Mouse (Mus musculus) megakaryocyte, adult 5-6 weeks (primary cell): ENCODE data around the gene Npat. TPM values are rescaled to one million over a fixed set of nuclear protein-coding genes. Genes with fewer than 3 reads are reported as not detected.

Source experiments
- ATAC-seq: 2 replicates; pipeline ENCODE4 v1.8.0; 2016; ENCODE audit warnings: mild to moderate bottlenecking, inconsistent platforms; ENCODE audit not compliant: poor library complexity, severe bottlenecking
- total RNA-seq, 2 experiments: library from RNA; stranded (forward) in 1 of 2; stranded (reverse) in 1 of 2; fragments of 153-499, 151-499 nt in 1 of 2; fragments of 221-1000, 200-1000 nt in 1 of 2; gene quantifications; 2 replicates each; pipeline versions ENCODE4 v1.2.3 to v1.2.4; 2015 to 2017

Gene Npat
- total RNA-seq (2015) (19.8 and 20.8 TPM in 2 replicates), total RNA-seq (2017) (17.4 and 18.1 TPM in 2 replicates)

DNA sequence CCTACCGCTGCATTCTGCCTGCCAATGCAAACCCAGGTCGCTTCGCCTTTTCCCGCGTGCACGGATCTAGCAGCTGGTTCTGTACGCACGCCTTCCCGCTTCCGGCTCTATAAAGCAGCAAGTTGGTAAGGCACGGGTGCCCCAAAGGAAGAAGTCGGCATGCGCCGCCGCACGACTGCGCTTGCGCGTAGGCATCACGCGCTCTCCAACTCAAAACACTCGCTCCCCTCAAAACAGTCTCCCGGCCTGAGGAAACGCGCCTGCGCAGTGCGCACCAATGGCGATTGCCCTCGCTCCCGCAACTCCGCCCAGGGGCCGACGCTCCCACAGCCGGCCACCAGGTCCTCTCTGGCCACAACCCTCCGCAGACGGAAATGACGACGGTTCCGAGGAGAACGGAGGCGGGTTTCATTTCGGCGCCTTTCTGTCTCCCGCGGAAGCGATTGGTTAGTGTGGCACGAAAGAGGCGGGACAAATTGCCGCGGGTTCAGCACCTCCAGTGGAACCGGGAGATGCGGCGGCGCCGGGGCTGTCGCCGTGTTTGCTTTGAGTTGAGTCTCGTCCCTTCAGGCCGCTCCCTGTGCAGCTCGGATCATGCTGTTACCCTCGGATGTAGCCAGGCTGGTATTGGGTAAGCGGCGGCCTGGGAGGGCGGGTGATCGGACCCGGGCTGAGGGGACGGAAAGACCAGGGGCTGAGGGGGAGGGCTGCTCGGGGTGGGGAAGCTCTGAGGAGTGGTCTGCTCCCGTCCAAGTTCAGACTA lies at the start of gene Npat, which contains the start of gene Atm:
Gene Npat (plus strand): TSS at position 490 of the 763 bp plus-strand sequence.
Gene Atm (minus strand): TSS at position 183 of the 763 bp plus-strand sequence.
- ATAC-seq, result peak; percentile 94

DNA sequence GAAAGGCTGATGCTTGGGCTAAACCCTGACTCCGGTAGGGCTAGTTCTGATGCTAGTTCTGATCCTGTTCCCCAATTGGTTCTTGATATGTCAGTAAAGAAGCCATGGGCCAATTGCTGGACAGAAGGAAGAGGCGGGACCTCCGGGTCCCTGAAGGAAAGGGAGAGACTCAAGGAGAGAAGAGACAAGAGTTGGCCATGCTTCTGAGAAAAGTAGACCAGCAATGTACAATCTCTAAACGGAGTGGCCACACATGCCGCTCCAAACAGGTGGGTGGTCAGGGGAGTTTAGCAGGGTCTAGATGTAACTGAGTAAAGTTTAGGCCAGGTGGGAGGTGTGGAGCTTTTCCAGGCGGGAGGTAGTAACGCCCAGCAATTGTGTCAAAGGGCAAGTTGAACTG lies 28.8 kb upstream of the Npat start:
- ATAC-seq, result no peak

DNA sequence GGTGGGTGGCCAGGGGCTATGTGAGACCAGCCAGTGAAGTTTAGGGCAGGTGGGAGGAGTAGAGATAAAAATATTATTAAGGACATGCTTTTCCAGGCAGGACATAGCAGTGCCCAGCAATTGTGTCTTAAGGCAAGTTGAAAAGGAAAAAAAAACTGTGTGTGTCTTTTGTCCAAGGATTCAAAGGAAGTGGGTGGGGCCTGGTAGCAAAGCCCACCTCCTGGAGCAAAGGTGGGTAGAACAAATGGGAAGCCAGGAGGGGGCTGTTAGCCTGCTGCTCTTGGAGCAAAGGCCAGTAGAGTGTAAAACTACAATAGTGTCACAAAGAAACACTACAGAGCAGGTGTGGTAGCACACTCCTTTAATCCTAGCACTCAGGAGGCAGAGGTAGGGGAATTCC lies 22.8 kb upstream of the Npat start:
- no peak for ATAC-seq

DNA sequence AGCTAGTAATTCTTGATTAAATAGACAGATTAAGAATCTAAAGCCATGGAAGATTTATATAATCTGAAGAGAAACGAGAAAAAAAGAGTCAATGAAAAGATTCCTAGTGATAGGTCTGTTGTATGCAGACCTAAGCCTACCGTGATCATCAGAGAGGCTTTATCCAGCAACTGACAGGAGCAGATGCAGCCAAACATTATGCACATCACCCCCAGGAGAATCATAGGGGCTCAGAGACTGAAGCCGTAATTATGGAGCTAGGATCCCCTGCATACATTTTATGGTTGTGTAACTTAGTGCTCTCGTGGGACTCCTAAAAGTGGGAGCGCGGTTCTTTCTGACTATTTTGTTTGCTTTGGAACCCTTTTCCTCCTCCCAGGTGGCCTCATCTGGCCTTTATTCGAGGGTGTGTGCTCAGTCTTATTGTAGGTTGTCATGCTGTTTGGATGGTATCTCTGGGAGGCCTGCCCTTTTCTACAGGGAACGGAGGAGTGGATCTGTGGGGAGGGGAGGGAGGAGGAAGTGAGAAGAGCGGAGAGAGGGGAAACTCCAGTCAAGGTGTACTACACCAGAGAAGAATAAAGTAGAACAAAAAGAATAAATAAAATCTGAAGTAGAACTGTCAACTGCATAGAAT lies 19.4 kb upstream of the Npat start:
- no peak for ATAC-seq

DNA sequence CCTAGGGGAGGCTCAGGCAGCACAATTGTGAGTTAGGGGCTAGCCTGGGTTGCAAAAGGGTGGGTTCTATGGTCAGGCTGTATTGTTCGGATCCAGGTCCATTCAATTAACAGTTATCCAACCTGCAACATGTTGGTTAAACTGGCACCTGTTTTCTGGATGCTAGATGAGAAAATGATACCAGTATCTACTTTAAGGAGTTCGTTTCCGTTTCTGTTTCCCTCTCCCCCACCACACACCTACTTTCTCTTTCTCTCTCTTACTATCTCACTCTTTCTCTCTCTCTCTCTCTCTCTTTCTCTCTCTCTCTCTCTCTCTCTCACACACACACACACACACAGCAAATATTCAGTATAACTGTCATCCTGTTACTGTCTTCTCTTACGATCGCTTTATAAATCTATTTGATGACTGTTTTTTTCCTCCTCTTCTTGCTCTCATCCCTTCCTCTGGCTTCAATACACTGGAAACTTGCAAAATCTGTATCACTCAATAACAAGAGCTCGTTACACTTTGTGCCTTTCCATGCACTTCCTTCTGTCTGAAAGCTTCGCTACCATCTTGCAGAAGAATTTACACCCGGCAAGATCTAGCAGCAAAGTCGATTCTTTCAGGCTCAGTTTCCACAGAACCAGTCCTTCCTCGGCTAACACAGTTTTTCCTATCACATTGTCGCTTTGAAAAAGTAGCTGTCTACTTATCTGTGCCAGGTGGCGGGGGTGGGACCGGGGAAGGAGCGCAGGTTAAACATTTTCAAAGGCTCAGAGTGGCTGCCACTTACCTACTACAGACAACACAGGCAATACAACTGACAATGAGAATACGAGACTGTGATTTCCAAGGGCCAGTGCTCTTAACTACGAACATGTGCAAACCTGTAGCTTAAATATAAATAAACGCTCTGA lies 1.2 kb upstream of the Npat start:
- no peak for ATAC-seq

DNA sequence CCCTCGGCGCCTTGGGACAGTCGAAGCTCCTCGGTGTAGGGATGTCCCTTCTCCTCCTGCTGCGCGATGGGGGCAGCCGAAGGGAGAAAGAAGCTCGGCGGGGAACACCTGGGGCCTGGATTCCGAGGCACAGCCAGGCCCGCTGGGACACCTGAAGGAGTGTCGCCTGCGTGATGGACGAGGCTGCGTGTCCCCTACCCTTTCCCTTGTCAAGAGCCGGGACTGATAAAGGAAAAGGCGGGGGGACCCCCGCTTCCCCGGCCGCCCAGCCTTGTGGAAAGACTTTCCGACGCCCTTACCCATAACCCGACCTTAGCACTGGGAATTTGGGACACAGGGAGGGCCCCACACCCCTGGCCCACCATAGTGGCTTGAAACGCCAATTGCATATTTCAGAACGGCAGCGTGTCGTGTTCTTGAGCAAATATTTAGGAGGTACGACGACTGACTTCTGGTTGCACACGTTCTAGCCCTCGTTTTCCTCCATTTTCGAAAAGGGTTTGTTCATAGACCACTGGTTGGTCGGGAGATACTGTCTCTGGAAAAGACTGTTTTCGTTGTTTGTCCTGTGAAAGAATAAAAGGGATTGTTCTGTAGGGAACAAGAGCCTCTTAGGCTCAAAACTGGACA lies 604 bp downstream of the Npat start:
- ATAC-seq, result no peak; the same call in 1 of the 2 replicates

DNA sequence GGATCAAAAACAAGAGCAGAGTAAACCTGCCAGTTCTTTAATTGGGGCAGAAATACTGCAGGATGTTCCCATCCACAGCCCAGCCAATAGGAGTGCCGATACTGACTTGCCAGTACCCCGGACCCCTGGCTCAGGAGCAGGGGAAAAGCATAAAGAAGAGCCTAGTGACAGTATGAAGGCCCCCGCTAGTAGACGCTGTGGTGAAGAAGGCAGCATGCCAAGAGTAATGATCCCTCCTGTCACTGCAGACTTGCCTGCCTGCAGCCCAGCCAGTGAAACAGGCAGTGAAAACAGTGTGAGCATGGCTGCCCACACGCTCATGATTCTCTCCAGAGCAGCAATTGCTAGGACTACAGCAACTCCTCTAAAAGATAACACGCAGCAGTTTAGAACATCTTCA lies 33.8 kb downstream of the Npat start:
- no peak for ATAC-seq

DNA sequence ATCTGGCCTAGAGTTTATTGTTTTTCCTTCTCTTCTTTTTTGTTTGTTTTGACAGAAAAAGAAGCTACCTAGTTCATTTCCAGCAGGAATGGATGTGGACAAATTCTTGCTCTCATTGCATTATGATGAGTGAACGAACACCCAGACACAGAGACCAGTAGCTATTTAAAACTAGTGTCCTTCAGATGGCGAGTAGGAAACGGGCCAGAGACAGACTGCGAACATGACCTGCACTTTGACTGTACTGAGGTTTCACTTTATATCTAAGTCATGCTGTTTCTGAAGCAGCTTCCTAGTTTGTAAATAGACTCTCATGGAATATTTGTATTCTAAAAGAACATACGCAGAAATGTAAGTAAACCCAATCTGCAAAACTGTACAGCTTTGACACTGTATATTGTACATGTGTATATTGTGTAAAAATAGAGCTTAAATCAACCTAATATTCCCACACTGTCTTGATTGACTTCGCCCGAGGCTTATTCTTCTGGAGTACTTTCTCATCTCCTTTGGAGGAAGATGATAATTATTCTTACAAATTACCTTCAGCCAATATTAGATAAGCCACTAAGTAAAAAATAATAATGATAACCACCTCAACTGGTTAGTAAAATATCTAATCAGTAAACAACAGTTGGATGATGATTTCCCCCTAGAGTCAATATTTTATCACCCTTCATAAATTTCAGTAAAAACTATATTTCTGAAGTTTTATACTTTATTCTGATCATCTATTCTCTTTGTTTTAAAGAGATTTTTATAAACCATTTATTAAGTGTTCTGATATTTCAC lies 35.9 kb downstream of the Npat start:
- no peak for ATAC-seq

DNA sequence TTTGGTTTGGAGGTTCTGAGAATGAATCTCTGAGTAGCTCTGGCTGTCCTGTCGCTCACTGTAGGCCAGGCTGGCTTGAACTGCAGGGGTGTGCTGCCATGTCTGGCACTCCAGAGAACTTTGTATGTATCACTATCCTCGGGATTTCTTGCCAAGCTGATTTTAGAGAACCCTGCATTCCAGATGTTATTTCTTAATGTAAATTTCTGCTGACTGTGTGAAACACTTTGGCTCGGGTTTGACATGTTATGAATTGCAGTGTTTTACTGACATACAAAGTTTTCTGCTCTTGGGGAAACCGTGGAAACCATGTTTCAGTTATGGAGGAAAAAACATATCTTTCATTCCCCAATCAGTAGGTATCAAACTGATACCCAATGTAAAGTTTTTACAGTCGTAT lies 38.9 kb downstream of the Npat start:
- no peak for ATAC-seq

DNA sequence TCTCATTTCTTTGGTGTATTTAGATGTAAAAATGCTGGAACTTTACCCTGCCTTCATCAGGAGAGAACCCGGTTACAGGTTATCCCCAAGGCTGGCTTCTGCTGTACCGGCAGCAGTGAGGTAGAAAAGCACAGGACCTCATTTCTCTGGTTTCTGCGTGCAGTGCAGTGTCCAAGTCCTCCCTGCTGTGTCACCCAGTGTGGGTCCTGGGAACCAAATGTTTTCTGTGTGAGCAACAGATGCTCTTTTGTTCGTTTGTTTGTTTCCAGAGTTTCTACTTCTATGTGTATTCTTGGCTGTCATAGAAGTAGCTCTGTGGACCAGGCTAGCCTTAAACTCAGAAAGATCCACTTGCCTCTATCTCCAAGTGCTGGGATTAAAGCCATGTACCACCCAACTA lies 45.0 kb downstream of the Npat start:
- no peak for ATAC-seq

DNA sequence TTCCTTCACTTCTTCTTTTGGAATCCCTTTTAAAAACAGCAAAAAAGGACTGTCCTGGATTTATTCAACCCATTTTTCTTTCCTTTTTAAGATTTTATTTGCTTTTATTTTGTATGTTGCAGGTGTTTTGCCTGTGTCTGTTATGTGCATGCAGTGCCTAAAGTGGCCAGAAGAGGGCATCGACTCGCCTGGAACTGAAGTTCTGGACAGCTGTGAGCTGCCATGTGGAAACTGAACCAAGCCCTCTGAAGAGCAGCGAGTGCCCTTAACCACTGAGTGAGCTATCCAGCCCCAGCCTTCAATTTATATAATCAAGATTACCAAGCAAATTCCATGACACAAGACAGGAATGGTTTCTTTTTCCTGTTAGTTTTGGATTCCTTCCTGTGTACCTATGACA lies 57.9 kb downstream of the Npat start:
- ATAC-seq, result peak; percentile 98

DNA sequence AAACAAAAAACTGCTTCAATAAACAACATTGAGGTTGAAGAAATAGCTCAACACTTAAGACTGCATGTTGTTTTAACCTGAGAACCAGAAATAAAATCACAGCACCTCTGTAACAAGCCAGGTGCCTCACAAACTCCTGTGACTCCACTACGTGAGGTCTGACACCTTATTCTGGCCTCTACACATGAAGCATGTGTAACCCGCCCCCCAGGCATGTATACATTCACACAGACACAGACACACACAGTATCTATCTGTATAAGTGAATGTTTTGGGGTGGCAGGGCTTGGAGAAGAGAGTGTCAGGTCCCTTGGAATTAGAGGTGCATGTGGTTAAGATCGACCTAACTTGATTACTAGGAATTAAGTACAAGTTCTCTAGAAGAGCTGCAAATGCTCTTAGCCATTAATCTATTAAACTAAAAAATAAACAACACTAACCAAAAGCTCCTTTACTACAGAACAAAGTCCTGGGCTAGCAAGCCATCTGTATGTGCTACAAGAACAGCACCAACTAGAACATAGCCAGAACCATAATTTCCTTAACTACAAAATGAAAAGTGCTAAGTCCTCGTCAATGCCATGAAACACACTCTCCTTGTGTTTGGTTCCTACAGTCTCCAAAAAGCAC lies 60.2 kb downstream of the Npat start:
- no peak for ATAC-seq

DNA sequence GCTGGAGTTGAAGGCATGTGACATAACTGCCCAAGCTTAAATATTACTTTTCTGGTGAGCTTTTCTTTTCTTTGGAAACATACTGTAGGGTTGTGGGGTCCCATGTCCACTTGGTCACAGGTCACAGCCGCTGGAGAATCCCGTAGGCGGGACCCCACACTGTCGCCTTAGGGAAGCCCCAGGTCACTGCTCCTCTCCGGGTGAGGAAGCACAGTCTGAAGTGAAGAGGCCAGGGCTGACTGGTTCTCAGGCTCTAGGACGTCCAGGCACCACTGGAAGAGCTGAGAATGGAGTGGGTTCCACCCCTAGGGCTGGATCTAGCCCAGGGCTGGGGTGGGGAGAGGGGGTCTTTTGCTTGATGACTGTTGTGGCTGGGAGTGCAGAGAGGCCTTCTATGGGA lies 61.8 kb downstream of the Npat start:
- ATAC-seq, result no peak

DNA sequence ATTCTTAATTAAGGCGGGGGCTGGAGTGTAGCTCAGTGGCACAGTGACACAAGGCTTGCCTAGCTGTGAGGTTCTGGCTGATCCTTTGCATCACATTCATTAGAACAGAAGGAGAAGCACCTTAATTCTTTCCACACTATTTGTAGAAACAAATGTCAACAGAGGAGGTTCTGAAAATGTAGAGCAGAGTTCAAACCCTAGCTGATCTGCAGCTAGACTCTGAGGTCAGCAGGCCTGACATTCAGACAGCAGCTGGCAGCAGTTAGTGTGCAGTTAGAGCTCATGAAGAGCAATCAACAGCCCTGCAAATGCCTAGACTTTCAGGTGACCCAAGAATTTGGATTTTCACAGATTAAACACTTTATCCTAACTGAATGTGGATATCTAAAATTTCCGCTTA lies 64.7 kb downstream of the Npat start:
- ATAC-seq, result no peak

DNA sequence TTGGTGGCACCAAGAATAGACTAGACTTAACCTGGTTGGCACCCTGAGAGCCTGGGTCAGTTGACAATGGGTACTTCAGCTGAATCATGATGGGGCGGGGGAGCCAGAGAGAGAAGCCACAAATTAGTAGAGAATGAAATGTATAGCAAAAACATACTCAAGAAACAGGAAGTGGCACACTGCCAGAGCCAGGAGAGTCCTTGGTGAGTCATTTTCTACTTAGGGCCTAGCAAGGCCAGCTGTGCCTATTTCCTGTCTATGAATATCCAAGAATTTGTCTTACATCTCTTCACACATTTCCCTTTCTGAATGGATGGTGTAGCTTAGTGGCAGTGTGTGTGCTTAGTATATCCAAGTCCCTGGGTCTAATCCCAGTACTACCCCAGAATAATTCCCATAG lies 66.5 kb downstream of the Npat start:
- ATAC-seq, result peak; percentile 90

DNA sequence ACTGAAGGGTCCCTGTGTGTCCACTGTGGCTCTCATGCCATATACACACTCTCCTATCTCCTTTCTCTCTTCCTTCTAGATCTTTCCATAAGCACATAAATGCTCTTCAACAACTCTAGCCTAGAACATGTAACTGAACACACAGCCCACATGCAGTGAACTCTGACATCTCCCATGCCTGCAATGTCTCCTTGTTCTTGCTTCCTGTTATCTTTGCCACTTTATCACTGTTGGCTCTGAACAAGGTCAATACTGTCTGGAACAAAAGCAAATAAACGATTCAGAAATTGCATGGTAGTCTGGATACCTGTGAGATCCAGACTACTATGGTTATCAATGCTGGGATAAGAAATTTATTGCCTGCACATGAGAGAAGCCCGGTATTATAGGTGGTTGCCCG lies 67.0 kb downstream of the Npat start:
- ATAC-seq, result no peak

DNA sequence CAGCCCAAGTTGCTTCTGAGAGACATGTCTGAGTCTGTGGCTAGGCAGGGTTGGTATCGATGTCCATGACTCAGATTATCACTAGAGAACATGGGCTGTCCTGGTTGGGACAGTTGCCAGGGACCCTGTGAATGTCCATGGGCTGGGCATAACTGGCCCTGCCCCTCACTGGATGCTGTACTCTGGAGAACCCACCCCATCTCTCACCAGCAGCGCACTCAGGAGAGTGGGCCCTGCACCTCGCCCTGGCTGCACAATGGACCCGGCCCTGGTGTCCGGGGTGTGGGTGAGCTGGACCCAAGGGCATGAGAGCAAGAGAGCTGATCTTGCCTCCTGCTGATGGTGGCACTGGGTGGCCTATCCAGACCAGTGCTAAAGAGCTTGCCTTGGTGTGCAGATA lies 68.1 kb downstream of the Npat start:
- ATAC-seq, result no peak

DNA sequence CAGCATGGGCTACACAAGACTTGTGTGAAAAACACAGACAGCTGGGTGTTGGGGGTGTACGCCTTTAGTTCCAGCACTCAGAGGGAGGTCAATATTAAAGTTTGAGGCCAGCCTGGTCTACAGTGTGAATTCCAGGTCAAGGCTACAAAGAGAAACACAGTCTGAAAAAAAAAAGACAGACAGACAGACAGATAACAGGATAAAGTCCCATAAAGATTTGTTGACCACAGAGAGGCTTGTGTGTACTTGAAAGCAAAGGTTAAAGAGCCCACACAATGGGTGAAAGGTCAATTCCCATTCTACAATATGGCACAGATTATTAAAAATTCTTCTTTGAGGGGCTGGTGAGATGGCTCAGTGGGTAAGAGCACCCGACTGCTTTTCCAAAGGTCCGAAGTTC lies 70.3 kb downstream of the Npat start:
- no peak for ATAC-seq

DNA sequence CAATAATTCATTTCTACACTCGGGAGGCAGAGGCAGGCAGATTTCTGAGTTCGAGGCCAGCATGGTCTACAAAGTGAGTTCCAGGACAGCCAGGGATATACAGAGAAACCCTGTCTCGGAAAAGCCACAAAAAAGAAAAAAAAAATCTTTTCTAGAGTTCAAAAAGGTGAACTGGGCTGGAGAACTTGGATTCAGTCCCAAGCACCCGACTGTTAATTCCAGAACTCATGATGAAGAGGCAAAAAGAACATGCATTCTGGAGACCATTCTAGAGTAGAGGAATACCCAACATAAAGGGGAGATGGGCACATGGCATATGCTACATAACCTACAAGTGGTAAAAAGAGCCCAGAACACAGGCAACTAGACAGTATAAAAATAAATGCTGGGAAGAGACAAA lies 71.0 kb downstream of the Npat start:
- no peak for ATAC-seq
